In the genomic region with DNA sequence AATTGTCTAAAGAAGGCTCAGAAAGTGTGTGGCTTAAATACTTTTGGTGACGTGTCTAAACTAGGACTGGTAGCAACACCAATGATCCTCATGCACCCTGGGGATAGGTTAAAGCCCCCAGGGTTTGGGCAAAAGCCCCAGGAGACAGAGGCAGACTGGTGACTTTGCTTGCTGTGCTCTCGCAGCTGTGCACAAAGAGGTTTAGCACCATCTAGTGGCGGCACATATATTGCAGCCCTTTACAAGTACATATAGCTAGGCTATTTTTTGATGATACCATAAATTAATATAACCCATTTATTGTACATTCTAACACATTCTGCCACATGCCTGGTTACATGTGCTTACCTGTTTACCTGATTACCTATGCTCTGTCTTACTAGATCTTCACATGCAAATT, we compare ENCODE assay signal across 9 mouse cellular contexts.
A peak's percentile ranks its signal among the peaks of the same experiment; 100 is the strongest.
DNase-seq lines count a peak whose midpoint lies in the region; ATAC-seq and TF ChIP-seq lines count a peak whose summit lies in the region.
"Had no signal": no experiment of that assay in that cellular context is flagged by ENCODE, and none has a peak within 500 bp of the region (broad histone marks: within the 10 kb centered on the region; RNA-seq: fewer than 3 reads in every experiment).

No protein-coding gene starts in this region.

- H3K4me1 ChIP-seq in kidney, adult 2 months (ENCODE audit: control insufficient read depth, insufficient read depth, low read length), result no peaks in the 10 kb centered on the region
- H3K4me1 ChIP-seq in kidney, embryonic 14.5 days (ENCODE audit: control insufficient read depth, insufficient read depth, low read length), result no peaks in the 10 kb centered on the region
- H3K4me1 ChIP-seq in hindbrain, embryonic 10.5 days (replicated peaks), result no peaks in the 10 kb centered on the region
- H3K4me1 ChIP-seq: limb, embryonic 12.5 days had no signal

- H3K9me3 ChIP-seq in kidney, embryonic 14.5 days (ENCODE audit: control insufficient read depth, low read length), result no peaks in the 10 kb centered on the region
- no peaks in the 10 kb centered on the region for H3K9me3 ChIP-seq in hindbrain, embryonic 10.5 days
- H3K9me3 ChIP-seq: limb, embryonic 12.5 days had no signal

- H3K9ac ChIP-seq in kidney, embryonic 14.5 days (ENCODE audit: low read depth, low read length), result no peak overlapping the region
- H3K9ac ChIP-seq: limb, embryonic 12.5 days had no signal

- no peak overlapping the region for H3K27ac ChIP-seq in kidney, adult 2 months (ENCODE audit: insufficient read depth, low read depth, low read length)
- no peak overlapping the region for H3K27ac ChIP-seq in kidney, embryonic 14.5 days (ENCODE audit: low read depth, low read length)
- no peak overlapping the region for H3K27ac ChIP-seq in hindbrain, embryonic 10.5 days
- H3K27ac ChIP-seq: limb, embryonic 12.5 days had no signal

- H3K4me2 ChIP-seq in kidney, embryonic 14.5 days (replicated peaks; ENCODE audit: low read depth, low read length), result no peak overlapping the region
- H3K4me2 ChIP-seq: limb, embryonic 12.5 days had no signal

- no peak for TF ChIP-seq POLR2A in kidney, adult 2 months (IDR thresholded peaks at IDR 0.05; ENCODE audit: low read depth, low read length)

- peak; percentile 75 for TF ChIP-seq CTCF in kidney, adult 2 months (conservative IDR thresholded peaks at IDR 0.05; ENCODE audit: insufficient read depth, insufficient read length, low read depth, low read length)

- peak; percentile 50 for DNase-seq in kidney, adult 2 months
- peak; percentile 5 for DNase-seq in T-cell, adult 2 months (ENCODE audit: low spot score)
- peak; percentile 54 for DNase-seq in embryo, embryonic 10.5 days (ENCODE audit: low spot score)
- peak; percentile 48 for DNase-seq in hindbrain, embryonic 10.5 days (ENCODE audit: low spot score)
- peak; percentile 8 to 51 for DNase-seq in layer of hippocampus, postnatal 14 days (ENCODE audit: low spot score in 2 of 2)
- peak; percentile 25 to 66 for DNase-seq in spleen, postnatal 4 days (ENCODE audit: low spot score in 2 of 2)

- H3K36me3 ChIP-seq in kidney, adult 2 months (ENCODE audit: control insufficient read depth, insufficient read depth, low read length), result no peaks in the 10 kb centered on the region
- no peaks in the 10 kb centered on the region for H3K36me3 ChIP-seq in kidney, embryonic 14.5 days (ENCODE audit: control insufficient read depth, insufficient read depth, low read length)
- no peaks in the 10 kb centered on the region for H3K36me3 ChIP-seq in hindbrain, embryonic 10.5 days
- H3K36me3 ChIP-seq: limb, embryonic 12.5 days had no signal

- ATAC-seq in kidney, embryonic 14.5 days (ENCODE audit: low FRiP score, low TSS enrichment), result no peak
- ATAC-seq in megakaryocyte-erythroid progenitor cell, adult 5-6 weeks (replicated peaks; ENCODE audit: low FRiP score, low TSS enrichment, poor library complexity, severe bottlenecking), result 0 out of 2 replicates have a peak, but pooled peaks have one; percentile 73

- H3K27me3 ChIP-seq in kidney, adult 2 months (replicated peaks; ENCODE audit: control insufficient read depth, insufficient read depth, low read length), result no peaks in the 10 kb centered on the region
- no peaks in the 10 kb centered on the region for H3K27me3 ChIP-seq in kidney, embryonic 14.5 days (ENCODE audit: control insufficient read depth, insufficient read depth, low read length)
- no peaks in the 10 kb centered on the region for H3K27me3 ChIP-seq in hindbrain, embryonic 10.5 days (ENCODE audit: insufficient read depth, poor library complexity, severe bottlenecking)
- H3K27me3 ChIP-seq: limb, embryonic 12.5 days had no signal

- no peak overlapping the region for H3K4me3 ChIP-seq in kidney, adult 2 months (ENCODE audit: insufficient read depth, low read depth, low read length)
- H3K4me3 ChIP-seq in kidney, embryonic 14.5 days (ENCODE audit: low read length), result no peak overlapping the region
- no peak overlapping the region for H3K4me3 ChIP-seq in hindbrain, embryonic 10.5 days
- H3K4me3 ChIP-seq: limb, embryonic 12.5 days had no signal

- WGBS in kidney, adult 2 months, result 2% methylated on average over 3 of the region's 3 CpGs
- WGBS in kidney, embryonic 14.5 days, result 5% methylated on average over 3 of the region's 3 CpGs
- 6% methylated on average over 3 of the region's 3 CpGs for WGBS in hindbrain, embryonic 10.5 days
